Mouse (Mus musculus) natural killer cell, adult 2 months (primary cell): ENCODE measurements around the gene Hmgcl.

Source experiments
- DNase-seq, 2 experiments: peaks; one replicate each; pipeline ENCODE4 v3.0.0; 2022; ENCODE audit warnings: low spot score in 2 of 2

Gene Hmgcl

DNA sequence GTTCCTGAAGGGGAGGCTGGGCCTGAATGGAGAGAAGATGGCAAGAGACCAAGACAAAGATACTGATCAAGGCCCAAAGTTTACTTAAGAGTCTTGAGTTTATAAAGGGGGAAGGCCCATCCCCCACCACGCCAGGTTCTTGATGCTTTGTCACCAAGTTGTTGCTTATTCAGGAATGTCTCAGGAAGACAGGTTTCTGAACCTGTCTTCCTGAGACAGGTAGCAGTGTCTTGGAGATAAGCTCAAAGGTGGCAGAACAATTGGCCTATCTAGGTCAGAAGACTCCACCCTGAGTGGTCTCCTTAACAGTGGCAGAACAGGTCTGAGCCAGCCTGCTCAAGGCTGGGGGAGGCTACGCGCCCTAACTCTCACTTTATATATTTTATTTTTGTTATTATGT is 19.4 kb upstream of the Hmgcl start:
- no peak for DNase-seq

DNA sequence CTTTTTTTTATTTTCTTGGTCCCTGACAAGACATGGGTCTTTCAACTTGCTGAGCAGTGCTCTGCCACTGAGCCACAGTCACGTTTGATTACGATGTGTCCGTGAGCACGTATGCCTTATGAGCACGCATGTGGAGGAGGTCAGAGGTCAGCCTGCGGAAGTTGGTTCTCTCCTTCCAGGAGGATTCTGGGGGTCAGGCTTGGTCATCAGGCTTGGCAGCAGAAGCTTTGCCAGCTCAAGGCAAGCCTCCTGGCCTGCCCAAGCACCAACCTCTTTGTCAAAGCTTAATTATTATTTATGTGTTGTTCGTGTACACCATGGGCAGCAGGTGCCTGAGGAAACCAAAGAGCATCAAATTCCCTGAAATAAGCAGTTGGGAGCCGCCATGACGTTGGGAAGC is 17.9 kb upstream of the Hmgcl start:
- DNase-seq = no peak

DNA sequence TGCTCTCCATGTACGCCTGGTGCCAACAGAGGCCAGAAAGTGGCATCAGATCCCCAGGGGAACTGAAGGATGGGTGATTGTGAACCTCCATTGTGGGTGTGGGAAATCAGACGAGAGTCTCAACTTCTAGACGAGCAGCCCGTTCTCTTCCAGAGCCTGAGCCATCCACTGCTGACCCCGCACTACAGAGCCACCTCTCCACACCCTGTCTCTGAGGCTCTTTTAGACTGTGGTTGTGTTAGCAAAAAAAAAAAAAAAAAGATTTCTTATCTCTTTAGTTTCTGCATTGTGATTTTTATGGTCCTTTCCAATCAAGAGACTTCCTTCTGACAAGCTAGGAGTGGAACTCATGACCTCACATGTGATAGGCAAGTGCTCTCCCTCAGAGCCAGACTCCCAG is 16.8 kb upstream of the Hmgcl start:
- DNase-seq = no peak

DNA sequence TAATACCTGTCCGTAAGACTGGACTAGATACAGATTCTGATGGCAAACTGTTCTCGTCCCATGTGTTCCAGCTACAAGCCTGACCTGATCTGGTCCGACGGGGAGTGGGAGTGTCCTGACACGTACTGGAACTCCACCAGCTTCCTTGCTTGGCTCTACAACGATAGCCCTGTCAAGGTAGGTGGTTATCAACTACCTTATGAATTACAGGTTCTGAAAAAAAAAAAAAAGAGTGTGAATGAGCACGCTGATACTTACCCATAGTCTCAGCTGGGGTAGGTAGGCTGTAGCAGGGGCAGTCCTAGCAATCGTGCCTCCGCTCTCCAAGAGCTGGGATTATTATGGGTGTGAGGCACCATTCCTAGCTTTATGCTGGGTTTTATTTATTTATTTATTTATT is 16.4 kb upstream of the Hmgcl start:
- DNase-seq = no peak

DNA sequence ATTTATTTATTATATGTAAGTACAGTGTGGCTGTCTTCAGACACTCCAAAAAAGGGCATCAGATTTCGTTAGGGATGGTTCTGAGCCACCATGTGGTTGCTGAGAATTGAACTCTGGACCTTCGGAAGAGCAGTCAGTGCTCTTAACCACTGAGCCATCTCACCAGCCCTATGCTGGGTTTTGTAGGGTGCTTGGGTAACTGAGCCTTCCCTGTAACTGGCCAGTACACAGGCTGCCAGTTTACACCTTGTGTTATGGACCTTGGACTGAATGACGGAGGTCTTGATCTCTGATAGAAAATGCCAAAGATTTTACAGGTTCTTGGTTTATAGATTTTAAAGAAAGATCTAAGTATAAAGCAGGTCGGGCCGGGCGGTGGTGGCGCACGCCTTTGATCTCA is 16.0 kb upstream of the Hmgcl start:
- no peak for DNase-seq

DNA sequence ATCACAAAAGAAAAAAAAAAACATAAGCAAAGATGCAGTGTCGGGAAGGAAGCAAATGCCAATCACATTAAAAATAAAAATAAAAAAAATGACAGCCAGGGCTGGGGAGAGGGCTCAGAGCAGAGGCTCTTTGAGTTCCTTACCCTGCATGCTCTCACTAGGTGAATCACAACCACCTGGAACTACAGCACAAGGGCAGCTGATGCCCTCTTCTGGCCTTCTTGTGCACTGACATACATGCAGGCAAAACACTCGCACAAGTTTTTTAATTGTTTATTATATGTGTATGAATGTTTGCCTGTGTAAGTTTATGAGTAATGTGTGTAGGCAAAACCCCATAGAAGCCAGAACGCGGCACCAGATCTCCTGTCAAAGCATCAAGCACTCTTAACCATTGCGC is 14.4 kb upstream of the Hmgcl start:
- DNase-seq = peak; percentile 17 to 49

DNA sequence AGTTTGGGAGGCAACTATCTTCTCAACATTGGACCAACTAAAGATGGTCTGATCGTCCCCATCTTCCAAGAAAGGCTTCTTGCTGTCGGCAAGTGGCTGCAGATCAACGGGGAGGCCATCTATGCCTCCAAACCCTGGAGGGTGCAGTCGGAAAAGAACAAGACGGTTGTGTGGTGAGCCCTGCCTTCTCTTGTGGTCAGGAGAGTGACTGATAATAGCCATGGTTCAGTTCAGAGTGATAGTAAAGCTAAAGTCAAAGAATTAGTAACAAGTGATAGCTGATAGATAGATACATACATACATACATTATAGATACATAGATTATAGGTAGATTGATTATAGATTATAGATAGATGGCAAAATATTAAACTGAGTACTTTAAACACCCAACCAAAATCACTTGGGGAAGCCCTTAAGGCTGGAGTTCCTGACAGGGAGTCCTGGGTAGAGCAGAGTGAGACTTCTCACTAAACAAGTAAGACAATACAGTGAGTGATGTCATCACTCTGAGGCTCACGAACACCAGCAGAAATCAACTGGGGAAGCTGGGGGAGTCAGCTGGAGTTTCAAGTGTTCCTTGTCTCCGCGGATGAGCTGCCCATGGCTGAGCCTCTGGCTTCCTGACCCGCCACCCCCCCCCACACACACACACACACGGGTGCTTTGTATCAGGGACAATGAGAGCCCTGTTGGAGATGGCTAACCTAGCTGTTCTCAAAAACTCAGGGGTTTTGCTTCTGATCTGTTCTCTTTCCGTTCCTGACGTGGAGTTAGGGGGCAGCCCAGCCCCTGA is 11.3 kb upstream of the Hmgcl start:
- no peak for DNase-seq

- DNase-seq = no peak
These were observed 10.7 kb upstream of the Hmgcl start for GRCm38 (mm10) chr4:135935502-135935901.

DNA sequence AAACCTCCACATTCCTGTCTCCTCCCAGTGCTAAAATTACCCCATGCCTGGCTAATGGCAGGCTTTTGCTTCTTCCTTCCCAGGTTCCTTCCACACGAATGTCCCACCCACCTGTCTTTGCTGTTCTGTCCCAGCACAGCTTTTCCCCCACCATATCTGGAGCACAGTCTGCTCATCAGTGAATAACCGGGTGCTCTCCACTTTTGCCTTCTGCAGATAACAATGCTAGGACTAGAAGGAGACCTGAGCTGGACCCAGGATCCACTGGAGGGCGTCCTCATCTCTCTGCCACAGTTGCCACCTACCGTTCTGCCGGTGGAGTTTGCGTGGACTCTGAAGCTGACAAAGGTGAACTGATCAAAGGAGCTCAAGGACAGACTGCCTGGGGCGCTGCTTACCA is 7.4 kb upstream of the Hmgcl start:
- no peak for DNase-seq

GRCm38 (mm10) chr4:135941026-135941425 is 5.2 kb upstream of the Hmgcl start:
- DNase-seq = peak in 1 of 2 experiments; percentile 40

DNA sequence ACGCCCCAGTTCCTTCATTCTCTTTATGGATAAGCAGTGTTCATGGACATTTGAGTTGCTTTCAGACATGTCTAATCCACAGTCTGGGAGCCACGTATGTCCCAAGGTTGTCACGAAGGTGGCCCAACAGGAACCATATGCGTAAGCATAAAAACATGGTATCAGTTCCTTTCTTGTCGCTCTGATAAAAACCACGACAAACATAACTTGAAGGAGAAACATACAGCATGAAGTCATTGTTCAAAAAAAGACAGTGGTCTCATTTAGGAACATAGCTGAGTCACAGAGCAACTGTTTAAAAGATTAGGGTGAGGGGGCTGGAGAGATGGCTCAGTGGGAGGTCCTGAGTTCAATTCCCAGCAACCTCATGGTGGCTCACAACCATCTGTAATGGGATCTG is 4.1 kb upstream of the Hmgcl start:
- DNase-seq = no peak

GRCm38 (mm10) chr4:135943389-135943788 is 2.9 kb upstream of the Hmgcl start:
- no peak for DNase-seq

GRCm38 (mm10) chr4:135945706-135946105 is 542 bp upstream of the Hmgcl start:
- DNase-seq = no peak

DNA sequence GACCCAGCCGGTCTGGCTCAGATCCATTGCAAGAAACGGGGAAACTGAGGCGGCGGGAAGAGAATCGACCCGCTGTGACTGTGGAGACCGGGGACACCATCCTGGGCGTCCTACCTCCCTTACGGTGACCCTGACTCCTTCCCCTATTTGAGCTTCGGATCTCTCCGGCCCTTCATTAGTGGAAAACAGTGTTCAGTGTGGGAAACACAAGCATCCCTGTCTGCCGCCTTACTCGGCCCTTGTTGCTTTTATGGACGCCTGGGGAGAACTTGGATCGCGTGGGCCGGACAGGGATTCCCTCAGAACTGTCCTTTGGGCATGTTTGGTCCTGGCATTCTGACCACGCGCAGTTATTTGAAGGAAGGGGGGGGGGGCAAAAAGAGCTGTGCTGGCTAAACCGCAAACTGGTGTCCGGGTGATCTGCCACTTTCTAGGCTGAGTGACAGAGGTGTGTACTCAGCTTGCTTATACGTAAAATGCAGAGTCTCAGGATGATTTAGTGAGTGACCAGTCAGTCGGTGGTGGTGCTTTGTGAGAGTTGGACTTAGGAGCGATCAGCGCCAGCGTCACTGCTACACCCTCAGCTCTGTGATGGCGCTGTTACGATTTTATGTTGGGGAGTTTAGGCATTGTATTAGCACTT is 532 bp downstream of the Hmgcl start:
- DNase-seq = peak in 1 of 2 experiments; percentile 28

DNA sequence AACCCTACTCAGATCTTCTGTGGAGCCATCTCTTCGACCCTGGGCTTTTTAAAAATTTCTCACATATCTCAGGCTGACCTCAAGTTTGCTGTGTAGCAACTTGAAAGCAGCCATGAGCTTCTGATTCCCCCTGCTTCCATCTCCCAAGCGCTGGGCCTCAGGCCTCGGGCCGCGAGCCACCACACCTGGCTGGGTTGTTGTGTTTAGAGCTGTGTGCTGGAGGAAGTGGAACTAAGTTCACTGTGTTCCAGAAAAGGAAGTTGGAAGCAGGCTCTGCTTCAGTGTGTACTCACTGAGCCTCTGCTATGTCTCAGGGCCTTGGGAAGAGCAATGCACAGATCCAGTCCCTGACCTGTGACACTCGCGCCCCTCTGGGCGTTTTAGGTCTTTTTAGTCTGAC is 1.9 kb downstream of the Hmgcl start:
- no peak for DNase-seq

- DNase-seq = no peak
These were observed 3.2 kb downstream of the Hmgcl start for GRCm38 (mm10) chr4:135949475-135949874.

DNA sequence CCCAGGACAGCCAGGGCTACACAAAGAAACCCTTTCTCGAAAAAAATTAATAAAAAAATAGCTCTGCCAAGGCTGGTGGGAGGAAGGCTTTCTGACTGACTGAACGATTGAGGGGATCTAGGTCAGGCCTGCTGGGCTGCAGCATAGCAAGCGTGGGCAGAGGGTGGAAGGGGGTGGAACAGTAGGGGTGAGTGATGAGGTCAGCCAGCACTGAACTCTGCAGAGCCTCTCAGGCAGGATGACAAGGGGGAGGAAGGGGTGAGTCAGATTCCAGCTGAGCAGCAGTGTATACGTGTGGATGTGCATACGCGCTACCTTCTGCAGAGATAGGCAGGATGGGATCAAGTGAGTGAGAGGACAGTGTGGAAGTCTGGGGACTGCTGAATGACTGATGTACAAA is 3.7 kb downstream of the Hmgcl start:
- no peak for DNase-seq

DNA sequence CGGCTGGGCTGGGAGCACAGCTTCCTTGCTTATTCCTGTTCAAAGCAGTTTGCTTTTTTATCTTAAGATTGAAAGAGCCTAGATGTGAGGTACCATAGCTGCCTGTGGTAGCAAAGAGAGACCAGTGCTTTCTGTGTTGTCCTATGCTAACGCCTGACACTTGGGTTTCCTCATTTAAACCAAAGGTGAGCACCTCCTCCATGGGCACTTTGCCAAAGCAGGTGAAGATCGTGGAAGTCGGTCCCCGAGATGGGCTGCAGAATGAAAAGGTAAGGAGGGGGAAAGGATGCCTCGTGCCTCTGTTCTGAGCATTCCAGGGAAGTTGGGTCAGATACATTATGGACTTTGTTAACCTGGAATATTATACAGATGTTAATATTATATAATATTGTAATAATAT is 4.1 kb downstream of the Hmgcl start:
- DNase-seq = no peak

GRCm38 (mm10) chr4:135951505-135951904 is 5.3 kb downstream of the Hmgcl start:
- no peak for DNase-seq

DNA sequence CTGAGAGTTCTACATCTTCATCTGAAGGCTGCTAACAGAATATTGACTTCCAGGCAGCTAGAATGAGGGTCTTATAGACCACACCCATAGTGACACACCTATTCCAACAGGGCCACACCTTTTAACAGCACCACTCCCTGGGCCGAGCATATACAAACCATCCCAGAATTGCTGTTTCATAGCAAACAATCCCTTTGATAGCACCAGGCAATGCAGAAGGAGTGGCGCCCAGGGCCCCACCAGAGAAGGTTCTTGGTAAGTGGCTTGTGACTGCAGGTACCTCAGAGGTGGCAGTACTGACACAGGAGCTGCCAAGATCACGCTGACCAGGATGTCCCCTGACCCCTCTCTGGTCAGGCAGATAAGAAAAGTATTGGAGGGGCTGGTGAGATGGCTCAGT is 6.9 kb downstream of the Hmgcl start:
- DNase-seq = no peak

GRCm38 (mm10) chr4:135954241-135954640 is 8.0 kb downstream of the Hmgcl start:
- peak; percentile 65 to 77 for DNase-seq

DNA sequence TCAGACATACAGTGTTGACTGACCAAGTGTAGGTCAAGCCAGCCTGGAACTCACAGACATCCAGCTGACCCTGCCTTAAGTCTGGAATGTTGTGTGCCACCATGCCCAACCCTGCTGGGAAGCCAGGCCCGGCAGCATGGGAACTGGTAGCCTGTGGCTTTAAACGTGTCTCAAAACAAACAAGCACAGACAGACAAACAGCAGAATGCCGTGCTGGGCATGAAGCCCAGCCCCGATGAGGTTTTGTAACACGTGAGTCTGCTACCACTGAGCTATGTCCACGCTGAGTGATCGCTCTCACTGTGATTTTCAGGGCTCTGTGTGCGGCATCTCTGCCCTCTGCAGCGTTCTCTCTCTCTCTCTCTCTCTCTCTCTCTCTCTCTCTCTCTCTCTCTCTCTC is 9.6 kb downstream of the Hmgcl start:
- no peak for DNase-seq

DNA sequence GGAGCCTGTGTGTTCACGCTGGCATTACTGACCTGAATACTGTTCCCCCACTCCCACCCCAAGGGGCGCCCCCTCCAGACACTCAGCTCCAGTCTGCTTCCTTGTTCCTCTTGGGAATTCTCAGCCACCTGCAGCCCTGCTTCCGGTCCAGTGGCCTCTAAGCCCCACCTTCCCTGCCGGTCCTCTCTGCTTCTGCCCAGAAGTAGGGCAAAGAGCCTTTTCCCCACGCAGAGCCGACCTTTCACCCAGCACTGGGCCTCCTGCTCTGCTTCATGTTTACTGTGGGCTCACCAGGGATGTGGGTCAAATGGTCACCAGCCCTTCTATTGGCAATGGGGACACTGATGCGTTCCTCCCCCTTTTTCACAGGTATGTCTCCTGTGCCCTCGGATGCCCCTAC is 12.1 kb downstream of the Hmgcl start:
- no peak for DNase-seq

DNA sequence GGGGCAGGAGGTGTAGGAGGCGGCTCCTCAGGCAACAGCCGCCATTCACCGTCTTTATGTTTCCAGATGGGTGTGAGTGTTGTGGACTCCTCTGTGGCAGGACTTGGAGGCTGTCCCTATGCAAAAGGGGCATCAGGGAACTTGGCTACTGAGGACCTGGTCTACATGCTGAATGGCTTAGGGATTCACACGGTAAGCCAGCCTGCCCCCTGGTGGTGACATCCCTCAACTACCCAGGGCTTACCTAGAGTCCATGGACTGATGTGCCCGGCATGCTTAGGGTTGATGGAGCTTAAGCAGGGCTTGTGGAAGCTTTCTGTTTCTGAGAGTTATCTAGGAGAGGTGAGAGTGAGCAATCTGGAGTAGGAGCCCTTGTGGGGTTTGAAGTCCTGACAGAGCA is 14.5 kb downstream of the Hmgcl start:
- peak; percentile 70 to 83 for DNase-seq
